Mouse (Mus musculus) midbrain, embryonic 10.5 days (tissue): ENCODE data around the gene Zfp512b. TPM values are rescaled to one million over a fixed set of nuclear protein-coding genes. Genes with fewer than 3 reads are reported as not detected.

ENCODE experiments used
- DNase-seq: peaks from one replicate; pipeline ENCODE4 v3.0.0-alpha.2; 2017; ENCODE audit warnings: low spot score
- H3K27ac ChIP-seq: fragments of 300-500 bp; sonication (generic); replicated peaks from 2 replicates; pipeline ENCODE4 v1.5.1; 2016; ENCODE audit warnings: mild to moderate bottlenecking
- H3K27me3 ChIP-seq: fragments of 300-500 bp; sonication (generic); 2 replicates; pipeline ENCODE4 v1.6.1; 2016; ENCODE audit warnings: low read depth, mild to moderate bottlenecking; ENCODE audit not compliant: poor library complexity, severe bottlenecking
- H3K36me3 ChIP-seq: fragments of 300-500 bp; sonication (generic); 2 replicates; pipeline ENCODE4 v1.6.1; 2016; ENCODE audit warnings: mild to moderate bottlenecking, moderate library complexity
- H3K4me1 ChIP-seq: fragments of 300-500 bp; sonication (generic); 2 replicates; pipeline ENCODE4 v1.6.1; 2016
- H3K4me3 ChIP-seq: fragments of 300-500 bp; sonication (generic); 2 replicates; pipeline ENCODE4 v1.5.1; 2016; ENCODE audit warnings: mild to moderate bottlenecking, moderate library complexity
- H3K9me3 ChIP-seq: fragments of 300-500 bp; sonication (generic); replicated peaks from 2 replicates; pipeline ENCODE4 v1.6.1; 2016; ENCODE audit warnings: mild to moderate bottlenecking
- WGBS: fragments of 180-500 bp; shearing (Covaris S2); methylation state at CpG from one replicate; pipeline ENCODE4 v1.1.7; 2016; 5-methylcytosine and 5-hydroxymethylcytosine counted together
- microRNA-seq: library from miRNA; unstranded; fragments of <30 nt; microRNA quantifications from one replicate; pipeline ENCODE4, GENCODE M21; 2017
- polyA plus RNA-seq: library from polyadenylated mRNA; unstranded; fragments of >200 nt; fragmentation: Nextera tagmentation; extraction: Ambion mirVana; gene quantifications from 2 replicates; pipeline ENCODE4 v1.2.1, GENCODE M21; 2016

Gene Zfp512b
- polyA plus RNA-seq, 1 experiment from 2014 or later = 34.6 TPM

GRCm38 (mm10) chr2:181553772-181554171, 38.8 kb downstream of the Zfp512b start:
- DNase-seq = no peak
- Histone ChIP-seq H3K27ac (no peak overlapping the region), H3K9me3 (no peaks in the 10 kb centered on the region), H3K36me3 (peaks cover 61% of the 10 kb centered on the region), H3K27me3 (no peaks in the 10 kb centered on the region), H3K4me3 (no peak overlapping the region), H3K4me1 (no peaks in the 10 kb centered on the region)

GRCm38 (mm10) chr2:181550233-181550632, 42.4 kb downstream of the Zfp512b start:
- H3K4me1 ChIP-seq = no peaks in the 10 kb centered on the region
- 95% methylated on average over 2 of the region's 2 CpGs for WGBS
- DNase-seq = no peak
- no peak overlapping the region for H3K27ac ChIP-seq
- peaks cover 92% of the 10 kb centered on the region for H3K36me3 ChIP-seq
- no peaks in the 10 kb centered on the region for H3K27me3 ChIP-seq
- no peaks in the 10 kb centered on the region for H3K9me3 ChIP-seq
- H3K4me3 ChIP-seq = no peak overlapping the region

GRCm38 (mm10) chr2:181548682-181549081, 43.9 kb downstream of the Zfp512b start:
- no peaks in the 10 kb centered on the region for H3K4me1 ChIP-seq
- no peak overlapping the region for H3K4me3 ChIP-seq
- no peaks in the 10 kb centered on the region for H3K9me3 ChIP-seq
- no peaks in the 10 kb centered on the region for H3K27me3 ChIP-seq
- no peak overlapping the region for H3K27ac ChIP-seq
- H3K36me3 ChIP-seq = peaks cover 87% of the 10 kb centered on the region
- no peak for DNase-seq
- 86% methylated on average over 5 of the region's 5 CpGs for WGBS

DNA sequence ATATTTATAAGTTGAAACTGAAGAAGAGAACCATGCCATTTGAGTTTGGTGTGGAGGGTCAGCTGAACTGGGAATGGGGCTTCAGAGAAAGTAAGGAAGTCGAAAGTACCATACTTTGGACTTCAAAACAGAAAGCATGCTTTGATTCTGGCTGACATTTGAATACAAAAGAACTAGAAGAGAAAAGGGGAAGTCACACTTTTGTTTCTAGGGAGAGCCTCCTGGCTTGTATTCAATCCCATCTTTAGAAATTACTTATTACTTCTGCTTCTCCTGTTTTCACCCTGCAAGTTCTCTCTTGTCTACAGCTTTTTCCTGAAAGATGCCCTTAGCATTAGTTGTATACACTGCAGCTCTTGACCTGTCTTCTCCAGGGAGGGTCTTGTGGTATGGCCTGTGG, 44.4 kb downstream of the Zfp512b start:
- DNase-seq = no peak
- Histone ChIP-seq H3K4me1 (no peaks in the 10 kb centered on the region), H3K27me3 (no peaks in the 10 kb centered on the region), H3K4me3 (no peak overlapping the region), H3K27ac (no peak overlapping the region), H3K36me3 (peaks cover 82% of the 10 kb centered on the region), H3K9me3 (no peaks in the 10 kb centered on the region)
- 85% methylated on average over 1 of the region's 1 CpGs for WGBS

- no peak for DNase-seq
- no peak overlapping the region for H3K27ac ChIP-seq
- WGBS = 94% methylated on average over 7 of the region's 7 CpGs
- H3K27me3 ChIP-seq = no peaks in the 10 kb centered on the region
- no peaks in the 10 kb centered on the region for H3K9me3 ChIP-seq
- peaks cover 71% of the 10 kb centered on the region for H3K36me3 ChIP-seq
- no peak overlapping the region for H3K4me3 ChIP-seq
- no peaks in the 10 kb centered on the region for H3K4me1 ChIP-seq
These were observed 46.5 kb downstream of the Zfp512b start for GRCm38 (mm10) chr2:181546142-181546541.

DNA sequence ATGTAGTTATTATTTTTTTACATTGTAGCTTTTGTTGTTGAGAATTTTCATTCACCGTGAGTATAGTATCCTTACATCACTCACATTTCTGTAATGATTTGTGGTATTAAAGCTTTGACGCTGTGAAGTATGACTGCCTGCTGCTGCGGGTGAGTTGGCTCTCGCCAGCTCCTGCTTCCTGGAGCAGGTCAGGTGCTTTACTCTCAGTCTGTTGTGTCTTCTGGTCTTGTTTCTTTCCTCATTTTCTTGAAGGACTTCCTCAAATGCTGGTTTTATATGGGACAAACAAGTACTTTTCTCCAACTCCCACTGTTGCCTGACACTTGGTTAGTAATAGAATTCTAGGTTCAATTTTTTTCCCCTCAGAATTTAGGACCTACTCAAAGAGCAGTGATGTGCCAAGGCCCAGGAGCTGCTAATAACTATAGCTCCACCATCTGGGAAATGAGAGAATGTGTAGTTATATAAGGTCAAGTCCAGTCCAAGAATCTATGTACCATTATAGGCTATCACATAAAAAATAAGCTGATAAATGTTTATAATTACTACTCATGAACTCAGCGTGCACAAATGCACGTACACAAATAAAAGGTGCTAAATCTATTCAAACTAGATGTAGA, 50.7 kb downstream of the Zfp512b start:
- no peak overlapping the region for H3K4me3 ChIP-seq
- no peaks in the 10 kb centered on the region; the same call in 1 of the 2 replicates for H3K4me1 ChIP-seq
- WGBS = 94% methylated on average over 6 of the region's 6 CpGs
- no peak overlapping the region for H3K27ac ChIP-seq
- DNase-seq = no peak
- no peaks in the 10 kb centered on the region for H3K9me3 ChIP-seq
- peaks cover 38% of the 10 kb centered on the region for H3K36me3 ChIP-seq
- H3K27me3 ChIP-seq = no peaks in the 10 kb centered on the region

- Histone ChIP-seq H3K9me3 (no peaks in the 10 kb centered on the region), H3K27ac (0 out of 2 replicates have a peak overlapping the region, but pooled peaks have one; percentile 9), H3K36me3 (peaks cover 23% of the 10 kb centered on the region), H3K4me3 (no peak overlapping the region), H3K4me1 (no peaks in the 10 kb centered on the region; the same call in 1 of the 2 replicates), H3K27me3 (no peaks in the 10 kb centered on the region)
- DNase-seq = peak; percentile 21
- WGBS = 88% methylated on average over 2 of the region's 2 CpGs
These were observed 55.1 kb downstream of the Zfp512b start for GRCm38 (mm10) chr2:181537444-181538047.

DNA sequence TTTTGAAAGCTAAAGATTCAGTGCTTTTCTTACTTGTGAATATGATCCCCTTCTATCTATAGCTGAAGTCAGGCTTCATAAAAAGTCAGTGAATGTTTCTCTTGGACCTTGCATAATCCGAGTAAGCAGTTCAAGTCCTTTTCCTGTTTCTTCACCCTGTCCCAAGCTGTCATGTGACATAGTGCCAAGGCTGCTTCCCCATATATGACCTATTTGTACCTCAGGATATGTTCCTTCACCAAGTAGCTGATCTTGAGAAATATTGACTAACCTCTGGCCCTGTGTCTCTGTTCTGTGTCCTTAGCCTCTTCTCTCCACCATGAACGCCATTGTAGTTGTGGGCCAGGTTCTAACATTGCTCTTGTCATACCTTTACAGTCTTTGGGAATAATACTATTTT, 56.2 kb downstream of the Zfp512b start:
- Histone ChIP-seq H3K27ac (no peak overlapping the region), H3K27me3 (no peaks in the 10 kb centered on the region), H3K9me3 (no peaks in the 10 kb centered on the region), H3K4me1 (no peaks in the 10 kb centered on the region; the same call in 1 of the 2 replicates), H3K36me3 (peaks cover 27% of the 10 kb centered on the region), H3K4me3 (no peak overlapping the region)
- no peak for DNase-seq
- WGBS = 93% methylated on average over 2 of the region's 2 CpGs

DNA sequence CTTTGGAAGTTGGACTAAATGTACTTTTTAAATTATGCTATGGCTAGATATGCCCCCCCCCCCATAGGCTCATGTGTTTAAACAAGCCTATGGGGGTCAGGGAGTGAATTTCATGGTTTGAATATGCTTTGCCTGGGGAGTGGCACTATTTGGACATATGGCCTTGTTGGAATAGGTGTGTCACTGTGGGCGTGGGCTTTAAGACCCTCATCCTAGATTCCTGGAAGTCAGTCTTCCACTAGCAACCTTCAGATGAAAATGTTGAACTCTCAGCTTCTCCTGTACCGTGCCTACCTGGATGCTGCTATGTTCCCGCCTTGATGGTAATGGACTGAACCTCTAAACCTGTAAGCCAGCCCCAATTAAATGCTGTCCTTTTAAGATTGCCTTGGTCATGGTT, 60.0 kb downstream of the Zfp512b start:
- Histone ChIP-seq H3K27me3 (no peaks in the 10 kb centered on the region), H3K4me3 (no peak overlapping the region), H3K4me1 (no peaks in the 10 kb centered on the region; the same call in 1 of the 2 replicates), H3K36me3 (peaks cover 54% of the 10 kb centered on the region), H3K27ac (no peak overlapping the region), H3K9me3 (peaks cover 8% of the 10 kb centered on the region; the same call in 1 of the 2 replicates)
- WGBS = 93% methylated on average over 3 of the region's 3 CpGs
- DNase-seq = no peak

Small RNA genes lying within 50 kb of the gene (microRNA-seq; reads per million reads assigned to microRNA genes)
- not detected for gene Mir7006

Other genes starting within 250 kb of the Zfp512b start
- gene Zgpat, start 227.9 kb downstream of the Zfp512b start, polyA plus RNA-seq = 45.0 and 50.5 TPM in 2 replicates
- 79.2 and 85.6 TPM in 2 replicates for gene Arfrp1, start 227.4 kb downstream of the Zfp512b start, polyA plus RNA-seq
- 26.0 and 32.2 TPM in 2 replicates for gene Lime1, start 212.7 kb downstream of the Zfp512b start, polyA plus RNA-seq
- 16.8 and 19.0 TPM in 2 replicates for gene Zbtb46, start 133.4 kb downstream of the Zfp512b start, polyA plus RNA-seq
- gene Abhd16b, start 99.6 kb downstream of the Zfp512b start, polyA plus RNA-seq = 0.07 TPM in 1 of 2 replicates, not detected in the other
- 164 and 167 TPM in 2 replicates for gene Tpd52l2, start 95.7 kb downstream of the Zfp512b start, polyA plus RNA-seq
- gene Dnajc5, start 72.3 kb downstream of the Zfp512b start, polyA plus RNA-seq = 95.6 and 110 TPM in 2 replicates
- 49.8 and 59.3 TPM in 2 replicates for gene Uckl1, start 7.9 kb downstream of the Zfp512b start, polyA plus RNA-seq
- gene Prpf6, start 935 bp downstream of the Zfp512b start, polyA plus RNA-seq = 82.0 and 85.4 TPM in 2 replicates
- gene Samd10, start 6.4 kb upstream of the Zfp512b start, polyA plus RNA-seq = 36.4 and 56.1 TPM in 2 replicates
- 0.19 and 0.32 TPM in 2 replicates for gene Gm29797, start 64.2 kb upstream of the Zfp512b start, polyA plus RNA-seq
- 17.6 and 18.8 TPM in 2 replicates for gene Sox18, start 78.8 kb upstream of the Zfp512b start, polyA plus RNA-seq
- 14.5 and 18.0 TPM in 2 replicates for gene Tcea2, start 87.5 kb upstream of the Zfp512b start, polyA plus RNA-seq
- 74.5 and 81.1 TPM in 2 replicates for gene Rgs19, start 101.2 kb upstream of the Zfp512b start, polyA plus RNA-seq
- not detected in 2 replicates for gene Lkaaear1, start 105.6 kb upstream of the Zfp512b start, polyA plus RNA-seq
- gene Oprl1, start 122.2 kb upstream of the Zfp512b start, polyA plus RNA-seq = 6.4 and 14.5 TPM in 2 replicates
- gene Myt1, start 170.5 kb upstream of the Zfp512b start, polyA plus RNA-seq = 14.3 and 33.2 TPM in 2 replicates
- gene Pcmtd2, start 245.1 kb upstream of the Zfp512b start, polyA plus RNA-seq = 24.8 and 29.7 TPM in 2 replicates